Mouse (Mus musculus) embryonic stem cell, embryonic (primary cell): ENCODE results near the gene Ttf1.
"Not testable (repeated sequence)": the region's sequence is repeated elsewhere in the genome, so short reads cannot be mapped to it uniquely, and the experiment has no call there.

Experiments used
- CTCF ChIA-PET, 4 experiments: fragments of 300-600 bp in 2 of 4; fragments of 350-600 bp in 2 of 4; sonication (Branson Sonifier 250); formaldehyde crosslinking; loops; one replicate each; lab custom pipeline; 2022; ENCODE audit warnings: inconsistent platforms in 2 of 4; lab: Charles Lee
- POLR2A ChIA-PET, 4 experiments: fragments of 300-600 bp in 2 of 4; fragments of 350-600 bp in 2 of 4; sonication (Branson Sonifier 250); formaldehyde crosslinking; loops; one replicate each; lab custom pipeline; 2022; ENCODE audit warnings: antibody characterized with exemption in 4 of 4, inconsistent platforms in 1 of 4; lab: Charles Lee

The Ttf1 gene

DNA sequence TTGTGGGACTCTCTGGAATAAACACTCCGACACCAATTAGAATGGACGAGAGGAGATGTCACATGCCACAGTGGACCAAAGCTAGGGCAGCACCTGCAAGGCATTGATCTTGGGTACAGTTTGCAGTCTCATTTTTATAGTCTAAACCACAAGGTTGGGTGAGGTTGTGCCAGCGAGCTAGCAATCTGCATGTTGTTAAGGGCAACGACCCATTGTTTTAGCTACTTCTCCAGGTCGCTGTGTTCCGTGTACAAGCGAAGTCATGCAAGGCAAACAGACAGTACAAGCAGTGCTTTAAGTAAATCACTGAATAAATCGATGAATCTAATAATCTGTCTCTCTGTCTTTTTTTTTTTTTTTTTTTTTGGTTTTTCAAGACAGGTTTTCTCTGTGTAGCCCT, 35.6 kb downstream of the Ttf1 start:
- POLR2A ChIA-PET = interaction anchor here (0.6 to 8.8 kb wide), 20 partner anchors 8 to 865 kb away, joined by 3 to 88 read pairs (median 6); partner anchors contain the start of genes Med27 (in 1 of the 4), Setx (in 1 of the 4) and Ttf1 (in 1 of the 4)

DNA sequence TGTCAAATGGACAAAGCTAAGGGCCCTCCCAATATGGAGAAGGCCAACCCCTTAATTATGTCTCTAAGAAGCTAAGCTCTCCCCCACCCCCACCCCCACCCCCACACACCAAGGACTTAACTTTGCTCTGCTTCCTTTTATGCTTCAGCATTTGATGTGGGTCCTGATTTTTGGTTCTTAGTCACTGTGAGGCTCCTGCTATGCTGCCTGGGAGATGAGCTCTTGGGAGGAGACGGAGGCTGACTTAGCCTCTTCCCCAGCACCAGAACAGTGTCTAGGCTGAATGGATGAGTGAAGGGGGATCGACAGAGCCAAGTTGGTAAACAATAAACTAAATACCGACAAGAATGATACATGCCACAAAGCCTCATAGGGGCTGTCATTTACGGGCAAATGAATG, 36.7 kb downstream of the Ttf1 start:
- POLR2A ChIA-PET = interaction anchor here (0.6 to 8.8 kb wide), 25 partner anchors 8 to 1972 kb away, joined by 3 to 88 read pairs (median 6); partner anchors contain the start of genes Setx (in 1 of the 4) and Ttf1 (in 1 of the 4)
- CTCF ChIA-PET = no interaction called here

More for the DNA sequence above, 35.6 kb downstream of the Ttf1 start:
- CTCF ChIA-PET = interaction anchor here in 2 of 4 experiments (0.6 to 0.9 kb wide), 5 partner anchors 29 to 1733 kb away, joined by 3 to 14 read pairs (median 3); no protein-coding TSS in a partner anchor

DNA sequence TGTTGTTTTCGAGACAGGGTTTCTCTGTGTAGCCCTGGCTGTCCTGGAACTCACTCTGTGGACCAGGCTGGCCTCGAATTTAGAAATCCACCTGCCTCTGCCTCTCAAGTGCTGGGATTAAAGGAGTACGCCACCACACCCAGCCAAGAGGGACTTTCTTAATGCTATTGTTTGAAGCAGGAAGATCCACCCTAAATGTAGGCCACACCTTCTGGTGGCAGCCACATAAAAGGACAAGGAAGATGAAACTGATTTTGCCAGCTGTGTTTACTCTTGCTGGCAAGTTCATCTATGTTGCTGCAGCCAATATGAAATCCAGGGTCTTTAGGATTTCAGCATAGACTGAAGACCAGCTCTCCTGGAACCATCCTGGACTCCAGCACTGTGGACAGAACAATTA, 37.4 kb downstream of the Ttf1 start:
- CTCF ChIA-PET = interaction anchor here in 1 of 4 experiments (0.8 kb wide), 1 partner anchor 15 kb away, joined by 3 read pairs; no protein-coding TSS in a partner anchor
- POLR2A ChIA-PET = interaction anchor here (0.5 to 8.8 kb wide), 30 partner anchors 9 to 664 kb away, joined by 3 to 88 read pairs (median 6); partner anchors contain the start of genes Setx (in 2 of the 4) and Ttf1 (in 1 of the 4)

DNA sequence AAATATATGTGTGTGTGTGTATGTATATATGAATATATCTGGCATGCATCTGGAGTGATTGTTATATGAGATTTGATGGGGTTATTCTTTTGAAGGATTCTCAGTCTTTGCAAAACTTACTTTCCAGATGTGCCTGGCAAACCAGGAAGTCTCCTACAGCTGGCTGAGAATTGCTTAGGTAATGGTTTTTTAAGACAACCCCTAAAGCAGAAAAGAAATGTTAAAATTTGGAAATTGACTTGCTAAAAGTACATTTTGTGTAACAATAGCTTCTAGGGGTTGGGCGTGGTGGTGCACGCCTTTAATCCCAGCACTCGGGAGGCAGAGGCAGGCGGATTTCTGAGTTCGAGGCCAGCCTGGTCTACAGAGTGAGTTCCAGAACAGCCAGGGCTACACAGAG, 37.9 kb downstream of the Ttf1 start:
- ChIA-PET CTCF (interaction anchor here in 1 of 4 experiments (0.8 kb wide), 1 partner anchor 14 kb away, joined by 3 read pairs; no protein-coding TSS in a partner anchor), POLR2A (interaction anchor here in 3 of 4 experiments (0.6 to 8.8 kb wide), 27 partner anchors 10 to 545 kb away, joined by 3 to 88 read pairs (median 6); partner anchors contain the start of genes Setx (in 2 of the 3) and Ttf1 (in 1 of the 3))

DNA sequence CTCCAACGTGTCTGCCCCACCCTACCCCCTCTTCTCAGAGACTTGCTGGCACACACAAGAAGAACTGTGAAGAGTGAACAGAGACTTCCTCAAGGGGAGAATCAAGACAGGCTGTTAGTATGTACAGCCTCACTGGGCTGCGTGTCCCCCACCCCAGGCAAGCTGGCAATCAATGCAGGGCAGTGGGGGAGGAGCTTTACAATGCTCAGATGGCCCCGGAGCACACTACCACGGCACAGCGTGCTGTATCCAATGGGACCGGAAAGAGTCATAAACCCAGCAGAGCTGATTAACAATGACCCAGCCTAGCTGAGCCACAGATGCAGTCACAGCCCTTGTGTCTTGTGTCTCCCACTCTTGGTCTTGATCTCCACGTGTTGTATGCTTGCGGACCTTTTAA, 38.7 kb downstream of the Ttf1 start:
- CTCF ChIA-PET = interaction anchor here in 2 of 4 experiments (0.5 to 0.6 kb wide), 2 partner anchors 514 to 1128 kb away, joined by 3 to 4 read pairs; no protein-coding TSS in a partner anchor
- POLR2A ChIA-PET = interaction anchor here in 3 of 4 experiments (0.6 to 8.8 kb wide), 23 partner anchors 10 to 359 kb away, joined by 3 to 88 read pairs (median 9); partner anchors contain the start of genes Setx (in 1 of the 3) and Ttf1 (in 1 of the 3)

DNA sequence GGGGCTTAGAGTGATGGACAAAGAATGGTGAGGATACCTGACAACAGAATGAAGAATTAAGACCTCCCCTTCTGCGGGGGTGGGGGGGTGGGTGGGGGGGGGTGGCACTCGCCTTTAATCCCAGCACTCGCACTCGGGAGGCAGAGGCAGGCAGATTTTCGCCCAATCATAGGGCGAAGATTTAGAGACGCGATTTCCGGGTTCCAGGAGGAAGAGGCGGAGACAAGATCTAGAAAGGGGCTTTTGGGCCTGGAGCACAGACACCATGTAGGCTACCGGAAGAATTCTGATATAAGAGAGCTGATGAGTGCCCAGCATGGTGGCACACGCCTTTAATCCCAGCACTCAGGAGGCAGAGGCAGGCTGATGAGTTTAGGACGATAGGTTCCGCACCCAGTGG, 39.6 kb downstream of the Ttf1 start:
- POLR2A ChIA-PET = interaction anchor here in 3 of 4 experiments (0.6 to 8.8 kb wide), 18 partner anchors 9 to 966 kb away, joined by 3 to 88 read pairs (median 7); partner anchors contain the start of genes Setx (in 1 of the 3) and Ttf1 (in 1 of the 3)
- CTCF ChIA-PET = interaction anchor here in 1 of 4 experiments (0.8 kb wide), 1 partner anchor 642 kb away, joined by 4 read pairs; no protein-coding TSS in a partner anchor

DNA sequence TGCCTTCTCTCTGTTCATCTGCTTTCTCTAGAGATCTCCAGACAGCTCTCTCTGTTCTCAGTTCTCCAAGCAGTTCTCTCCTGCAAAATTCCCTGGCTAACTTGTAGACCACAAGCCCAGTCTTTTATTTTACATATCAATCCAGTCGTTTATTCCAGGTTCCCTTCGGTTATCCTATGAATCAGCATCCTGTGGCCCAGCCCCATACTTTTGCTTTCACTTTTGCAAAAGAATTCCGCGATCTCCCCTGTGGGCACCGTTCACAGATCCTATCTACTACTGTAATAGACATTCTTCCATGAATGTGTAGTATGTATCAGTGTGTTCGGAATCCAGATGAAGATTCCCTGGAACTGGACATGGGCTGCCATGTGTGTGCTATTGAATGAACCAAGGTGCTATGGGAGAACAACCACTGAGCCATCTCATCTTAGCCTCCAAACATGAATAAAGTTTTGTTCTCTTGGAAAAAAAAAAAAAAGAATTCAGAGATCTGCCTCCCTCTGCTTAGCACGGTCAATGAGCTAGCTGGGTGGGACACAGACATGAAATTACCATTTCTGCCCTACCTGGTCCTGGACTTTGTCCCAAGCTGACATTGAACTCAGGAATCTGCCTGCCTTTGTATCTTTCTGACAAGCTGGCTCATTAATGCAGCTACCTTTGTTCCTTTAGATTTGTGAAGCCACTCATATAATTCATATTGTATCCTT, 40.9 kb downstream of the Ttf1 start:
- CTCF ChIA-PET = interaction anchor here in 2 of 4 experiments (0.6 to 0.7 kb wide), 2 partner anchors 26 to 637 kb away, joined by 3 to 4 read pairs; no protein-coding TSS in a partner anchor
- POLR2A ChIA-PET = interaction anchor here in 3 of 4 experiments (0.6 to 8.8 kb wide), 19 partner anchors 10 to 166 kb away, joined by 3 to 88 read pairs (median 5); partner anchors contain the start of gene Setx (in 1 of the 3)

DNA sequence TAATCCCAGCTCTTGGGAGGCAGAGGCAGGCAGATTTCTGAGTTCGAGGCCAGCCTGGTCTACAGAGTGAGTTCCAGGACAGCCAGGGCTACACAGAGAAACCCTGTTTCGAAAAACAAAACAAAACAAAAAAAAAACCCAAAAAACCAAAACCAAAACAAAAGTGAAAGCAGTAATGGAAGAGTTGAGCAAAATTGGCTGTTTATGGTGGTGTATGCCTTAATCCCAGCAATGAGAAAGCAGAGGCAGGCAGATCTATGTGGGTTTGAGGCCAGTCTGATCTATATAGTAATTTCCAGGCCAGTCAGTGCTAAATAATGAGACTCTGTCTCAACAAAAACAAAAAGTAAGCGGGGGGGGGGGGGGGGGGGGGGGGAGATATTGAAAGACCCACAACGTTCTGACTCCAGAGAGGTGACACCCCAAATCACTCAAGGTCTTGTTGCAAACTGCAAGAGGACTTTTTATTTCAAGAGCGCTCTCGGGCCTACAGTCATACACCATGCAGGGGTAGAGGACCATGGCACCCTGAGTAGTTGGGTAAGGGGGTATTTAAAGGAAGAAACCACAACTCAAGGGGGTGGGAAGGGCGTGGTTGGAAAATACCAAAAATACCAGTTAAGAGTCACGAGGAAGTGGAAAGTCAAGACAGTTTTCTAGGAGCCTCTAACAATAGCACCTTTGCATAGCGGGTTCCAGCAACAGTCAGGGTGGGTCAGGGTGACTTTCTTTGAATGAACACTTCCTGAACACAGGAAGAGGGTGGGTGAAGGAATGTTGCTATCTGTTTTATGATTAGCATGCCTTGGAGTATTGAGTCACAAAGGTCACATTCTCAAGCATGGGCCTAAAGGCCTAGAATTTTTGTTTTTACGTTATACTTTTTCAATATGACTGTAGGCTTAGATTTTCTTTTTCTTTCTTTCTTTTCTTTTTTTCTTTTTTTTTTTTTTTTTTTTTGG, 42.6 kb downstream of the Ttf1 start:
- CTCF ChIA-PET = not testable (repeated sequence)
- POLR2A ChIA-PET = interaction anchor here in 1 of 4 experiments (1.4 to 8.8 kb wide), 5 partner anchors 19 to 27 kb away, joined by 5 to 88 read pairs (median 38); partner anchors contain the start of gene Setx

DNA sequence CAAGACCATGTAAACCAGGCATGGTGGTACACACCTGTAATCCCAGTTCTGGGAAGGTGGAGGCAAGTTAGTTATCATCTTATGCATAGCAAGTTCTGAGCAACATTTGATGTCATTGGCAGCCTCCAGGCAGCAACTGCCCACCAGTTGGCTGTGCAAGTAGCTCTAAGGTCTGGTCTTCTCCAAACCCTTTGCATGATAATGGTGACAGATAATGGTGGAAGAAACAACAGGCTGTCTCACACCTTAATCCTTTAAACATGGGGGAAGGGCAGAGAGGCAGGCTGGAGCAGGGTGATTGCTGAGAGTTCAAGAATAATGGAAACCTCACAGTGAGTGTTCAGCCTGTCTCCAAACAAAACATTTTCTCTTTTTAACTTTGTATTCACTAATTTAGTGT, 60.9 kb downstream of the Ttf1 start:
- ChIA-PET CTCF (interaction anchor here in 2 of 4 experiments (0.5 to 0.6 kb wide), 3 partner anchors 55 to 531 kb away, joined by 4 read pairs; partner anchors contain the start of genes Ddx31 (in 1 of the 2) and Gtf3c4 (in 1 of the 2)), POLR2A (interaction anchor here in 3 of 4 experiments (0.6 to 5.8 kb wide), 33 partner anchors 9 to 1012 kb away, joined by 3 to 66 read pairs (median 4); partner anchors contain the start of gene Ttf1 (in 2 of the 3))

DNA sequence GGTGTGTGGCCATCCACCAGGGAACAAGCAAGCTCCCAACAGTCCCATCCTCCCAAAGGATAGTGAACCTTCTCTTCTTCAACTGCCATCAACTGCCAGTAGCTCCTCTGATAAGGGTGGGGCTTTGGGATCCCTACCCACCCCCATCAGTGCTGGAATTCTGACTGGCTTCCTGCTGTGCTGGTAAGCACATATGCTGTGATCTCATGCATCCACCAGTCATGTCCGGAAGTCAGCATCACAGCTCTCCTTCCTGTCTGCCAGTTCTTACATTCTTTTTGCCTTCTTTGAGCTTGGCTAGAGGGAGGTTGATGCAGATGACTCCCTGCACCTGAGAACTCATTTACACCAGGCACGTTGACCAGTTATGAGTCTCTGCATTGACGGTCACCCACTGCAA, 62.4 kb downstream of the Ttf1 start:
- CTCF ChIA-PET = interaction anchor here (0.5 to 1.3 kb wide), 8 partner anchors 45 to 626 kb away, joined by 3 to 6 read pairs (median 3); partner anchors contain the start of gene Ttf1 (in 1 of the 4)
- POLR2A ChIA-PET = interaction anchor here in 3 of 4 experiments (0.5 to 5.8 kb wide), 36 partner anchors 8 to 705 kb away, joined by 3 to 66 read pairs (median 5); partner anchors contain the start of genes Ttf1 (in 3 of the 3) and Cfap77 (in 1 of the 3)

DNA sequence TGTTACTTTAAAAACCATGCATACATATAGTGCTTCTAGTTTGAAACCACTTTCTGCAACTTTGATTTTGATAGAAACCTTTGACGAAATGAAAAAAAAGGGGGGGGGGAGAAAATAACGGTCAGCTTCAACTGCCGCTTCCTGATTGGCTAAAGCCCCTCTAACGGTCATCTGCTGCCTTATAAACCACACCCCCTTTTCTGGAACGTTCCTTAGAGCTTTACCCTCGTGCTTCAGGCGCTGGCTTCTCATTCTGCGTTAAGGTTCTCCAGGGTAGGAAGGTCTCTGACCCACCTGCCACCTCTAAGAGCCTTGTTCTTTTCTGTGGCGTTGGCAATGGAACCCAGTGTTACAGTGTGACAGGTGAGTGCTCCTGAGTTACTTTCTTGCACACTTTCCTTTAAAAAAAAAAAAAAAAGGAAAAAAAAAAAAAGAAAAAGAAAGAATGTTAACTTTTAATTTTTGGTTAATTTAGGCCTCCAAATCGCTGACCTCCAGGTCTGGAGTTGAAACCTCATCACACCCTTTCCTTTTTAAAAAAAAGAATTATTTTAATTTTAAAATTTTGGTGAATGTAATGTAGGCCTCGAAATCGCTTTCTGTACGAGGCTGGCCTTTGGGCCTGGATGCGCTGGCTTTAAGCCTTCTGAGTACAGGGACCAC, 64.0 kb downstream of the Ttf1 start, which contains the start of gene Setx:
Setx (plus strand) TSS at position 275 of the 663 bp plus-strand sequence.
- ChIA-PET POLR2A (interaction anchor here (0.6 to 5.8 kb wide), 23 partner anchors 10 to 1054 kb away, joined by 3 to 66 read pairs (median 5); partner anchors contain the start of gene Ttf1 (in 1 of the 4)), CTCF (interaction anchor here in 2 of 4 experiments (0.6 kb wide), 2 partner anchors 41 to 798 kb away, joined by 3 to 6 read pairs; no protein-coding TSS in a partner anchor)

DNA sequence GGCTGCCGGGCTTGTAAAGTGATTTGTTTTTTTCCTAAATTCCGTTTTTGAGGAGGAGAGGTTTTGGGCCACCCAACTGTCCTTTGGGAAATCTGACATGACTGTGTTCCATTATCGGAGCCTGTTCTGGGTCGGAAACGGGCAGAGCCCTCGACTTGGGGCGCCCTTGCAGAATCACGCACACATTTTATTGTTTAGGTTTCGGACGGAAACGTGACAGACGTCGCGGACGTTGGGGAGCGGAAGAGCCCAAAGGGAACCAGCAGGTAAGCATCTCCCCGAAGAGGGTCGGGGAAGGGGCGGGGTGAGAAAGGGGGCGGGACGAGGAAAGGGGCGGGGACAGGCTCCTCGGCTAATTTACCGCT, 64.5 kb downstream of the Ttf1 start:
- ChIA-PET CTCF (no interaction called here), POLR2A (interaction anchor here in 3 of 4 experiments (0.7 to 7.2 kb wide), 14 partner anchors 11 to 59 kb away, joined by 3 to 65 read pairs (median 4); no protein-coding TSS in a partner anchor)

DNA sequence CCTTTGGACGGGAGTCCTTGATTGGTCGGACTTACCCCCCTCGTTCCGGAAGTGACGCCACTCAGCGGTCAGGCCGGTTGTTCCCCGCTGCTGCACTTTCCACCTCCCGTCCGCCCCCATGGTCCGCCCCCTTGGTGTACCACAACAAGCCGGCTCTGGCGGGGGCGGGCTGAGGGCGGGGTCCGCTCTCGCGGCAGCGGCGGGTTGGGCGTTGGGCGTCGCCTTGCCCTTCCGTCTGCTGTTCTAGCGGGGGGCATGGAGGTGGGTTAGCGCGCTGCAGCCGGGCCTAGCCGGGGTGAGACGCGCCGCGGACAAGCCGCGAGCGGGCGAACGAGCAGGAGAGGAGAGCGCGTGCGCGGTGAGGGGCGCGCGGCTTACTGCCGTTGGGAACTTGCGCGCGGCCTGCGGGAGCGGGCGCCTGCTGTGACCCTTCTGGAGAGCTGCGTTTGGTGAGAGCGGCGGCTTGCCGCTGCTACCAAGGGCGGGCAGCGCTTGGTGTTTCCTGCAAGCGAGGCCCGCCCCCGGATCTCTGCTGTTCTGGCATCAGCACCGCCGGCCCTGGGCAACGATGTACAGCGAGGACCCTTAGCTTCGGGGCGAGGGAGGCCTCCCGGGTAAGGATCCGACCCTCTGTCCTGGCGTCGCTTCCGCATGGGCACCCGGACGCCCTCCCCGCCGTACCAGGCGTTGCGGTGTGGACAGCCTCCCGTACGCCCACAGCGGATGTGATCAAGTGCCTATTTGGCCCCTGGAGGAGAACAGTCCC, 65.1 kb downstream of the Ttf1 start:
- ChIA-PET CTCF (interaction anchor here in 1 of 4 experiments (0.6 kb wide), 1 partner anchor 362 kb away, joined by 3 read pairs; no protein-coding TSS in a partner anchor), POLR2A (interaction anchor here (0.7 to 7.2 kb wide), 21 partner anchors 11 to 1596 kb away, joined by 3 to 57 read pairs (median 4); partner anchors contain the start of genes Gtf3c5 (in 1 of the 4) and Ttf1 (in 1 of the 4))

DNA sequence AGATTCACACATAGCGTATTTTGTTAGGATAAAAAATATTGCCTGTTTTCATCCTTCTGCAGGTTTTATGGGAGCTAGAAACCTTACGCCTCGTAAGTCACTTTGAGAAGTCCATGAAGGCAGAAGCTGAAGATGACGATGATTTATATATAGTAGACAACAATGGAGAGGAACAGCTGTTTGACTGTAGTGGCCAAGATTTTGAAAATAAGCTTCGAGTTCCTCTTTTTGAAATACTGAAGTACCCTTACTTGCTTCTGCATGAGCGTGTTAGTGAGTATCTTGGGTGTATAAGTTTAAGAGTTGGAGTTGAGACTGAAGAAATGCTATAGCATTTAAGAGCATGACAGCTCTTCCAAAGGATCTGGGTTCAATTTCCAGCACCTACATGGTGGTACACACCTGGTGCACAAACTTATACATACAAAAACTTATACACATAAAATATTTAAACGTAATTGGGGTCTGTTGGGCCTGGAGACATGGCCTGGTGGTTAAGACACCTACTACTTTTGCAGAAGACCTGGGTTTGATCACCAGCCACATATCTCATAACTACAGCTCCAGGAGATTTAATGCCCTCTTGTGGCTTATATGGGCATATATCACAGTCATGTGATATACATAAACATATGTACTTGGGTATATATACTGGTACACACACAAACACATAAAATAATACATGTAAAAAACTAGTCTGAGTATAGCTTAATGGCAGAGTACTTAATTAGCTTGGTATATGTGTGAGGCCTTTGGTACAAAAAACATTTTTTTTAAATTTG, 70.2 kb downstream of the Ttf1 start:
- CTCF ChIA-PET = interaction anchor here in 3 of 4 experiments (0.5 to 1.3 kb wide), 4 partner anchors 12 to 487 kb away, joined by 3 to 8 read pairs (median 4); no protein-coding TSS in a partner anchor
- POLR2A ChIA-PET = interaction anchor here in 3 of 4 experiments (0.7 to 7.2 kb wide), 22 partner anchors 8 to 546 kb away, joined by 3 to 57 read pairs (median 4); partner anchors contain the start of gene Cfap77 (in 1 of the 3)
